Mouse (Mus musculus) liver, embryonic 15.5 days (tissue): ENCODE data around the gene Gm5294. TPM values are rescaled to one million over a fixed set of nuclear protein-coding genes. Genes with fewer than 3 reads are reported as not detected.

Experiments
- ATAC-seq: fragments of 200-750 bp; cut with Nextera tagmentation; 2 replicates; pipeline ENCODE4 v1.8.0; 2017; ENCODE audit warnings: moderate number of reproducible peaks, mild to moderate bottlenecking, moderate library complexity; ENCODE audit not compliant: insufficient read depth
- H3K27ac ChIP-seq: fragments of 300-500 bp; sonication (generic); replicated peaks from 2 replicates; pipeline ENCODE4 v1.5.1; 2015; ENCODE audit warnings: mild to moderate bottlenecking, inconsistent platforms
- H3K27me3 ChIP-seq: fragments of 300-500 bp; sonication (generic); 2 replicates; pipeline ENCODE4 v1.6.1; 2015; ENCODE audit warnings: mild to moderate bottlenecking, inconsistent platforms
- H3K36me3 ChIP-seq: fragments of 300-500 bp; sonication (generic); replicated peaks from 2 replicates; pipeline ENCODE4 v1.6.1; 2015; ENCODE audit warnings: moderate library complexity, mild to moderate bottlenecking, inconsistent platforms
- H3K4me1 ChIP-seq: fragments of 300-500 bp; sonication (generic); replicated peaks from 2 replicates; pipeline ENCODE4 v1.6.1; 2015; ENCODE audit warnings: inconsistent platforms
- H3K4me2 ChIP-seq: fragments of 300-500 bp; sonication (generic); 2 replicates; pipeline ENCODE4 v1.6.1; 2015; ENCODE audit warnings: moderate library complexity, mild to moderate bottlenecking, inconsistent platforms
- H3K4me3 ChIP-seq: fragments of 300-500 bp; sonication (generic); replicated peaks from 2 replicates; pipeline ENCODE4 v1.5.1; 2015; ENCODE audit warnings: mild to moderate bottlenecking, inconsistent platforms
- H3K9ac ChIP-seq: fragments of 300-500 bp; sonication (generic); 2 replicates; pipeline ENCODE4 v1.6.1; 2015; ENCODE audit warnings: moderate library complexity, mild to moderate bottlenecking, inconsistent platforms
- H3K9me3 ChIP-seq: fragments of 300-500 bp; sonication (generic); replicated peaks from 2 replicates; pipeline ENCODE4 v1.6.1; 2016; ENCODE audit warnings: inconsistent platforms
- WGBS: fragments of 180-500 bp; shearing (Covaris S2); methylation state at CpG from one replicate; pipeline ENCODE4 v1.1.7; 2015; ENCODE audit warnings: mixed read lengths; ENCODE audit not compliant: insufficient replicate concordance; 5-methylcytosine and 5-hydroxymethylcytosine counted together
- polyA plus RNA-seq: library from polyadenylated mRNA; unstranded; fragments of >200 nt; fragmentation: Nextera tagmentation; extraction: Ambion mirVana; gene quantifications from 2 replicates; pipeline ENCODE4 v1.2.1, GENCODE M21; 2015

The Gm5294 gene
- polyA plus RNA-seq, 1 experiment from 2014 or later, result not detected

GRCm38 (mm10) chr5:138849682-138850461 is 30.0 kb downstream of the Gm5294 start:
- WGBS, result 71% methylated on average over 23 of the region's 23 CpGs
- Histone ChIP-seq H3K4me3 (no peak overlapping the region), H3K4me1 (no peaks in the 10 kb centered on the region), H3K9ac (no peak overlapping the region), H3K9me3 (no peaks in the 10 kb centered on the region), H3K36me3 (no peaks in the 10 kb centered on the region), H3K27ac (no peak overlapping the region), H3K4me2 (no peak overlapping the region), H3K27me3 (no peaks in the 10 kb centered on the region; the same call in 1 of the 2 replicates)
- ATAC-seq, result no peak

GRCm38 (mm10) chr5:138850462-138850844 is 30.6 kb downstream of the Gm5294 start:
- Histone ChIP-seq H3K9ac (no peak overlapping the region), H3K27me3 (no peaks in the 10 kb centered on the region; the same call in 1 of the 2 replicates), H3K4me2 (no peak overlapping the region), H3K36me3 (no peaks in the 10 kb centered on the region), H3K4me3 (no peak overlapping the region), H3K4me1 (no peaks in the 10 kb centered on the region), H3K9me3 (no peaks in the 10 kb centered on the region), H3K27ac (no peak overlapping the region)
- ATAC-seq, result no peak
- WGBS, result 63% methylated on average over 5 of the region's 5 CpGs

- Histone ChIP-seq H3K4me2 (no peak overlapping the region), H3K36me3 (no peaks in the 10 kb centered on the region), H3K4me3 (no peak overlapping the region), H3K27ac (no peak overlapping the region), H3K4me1 (no peaks in the 10 kb centered on the region), H3K9ac (no peak overlapping the region), H3K27me3 (no peaks in the 10 kb centered on the region; the same call in 1 of the 2 replicates), H3K9me3 (no peaks in the 10 kb centered on the region)
- WGBS, result 66% methylated on average over 5 of the region's 5 CpGs
- no peak for ATAC-seq
Measured at GRCm38 (mm10) chr5:138851296-138851780, 31.5 kb downstream of the Gm5294 start.

GRCm38 (mm10) chr5:138852151-138852550 is 32.3 kb downstream of the Gm5294 start:
- no peak overlapping the region for H3K9ac ChIP-seq
- H3K27ac ChIP-seq, result no peak overlapping the region
- WGBS, result 43% methylated on average over 4 of the region's 4 CpGs
- H3K4me2 ChIP-seq, result no peak overlapping the region
- no peak overlapping the region for H3K4me3 ChIP-seq
- no peaks in the 10 kb centered on the region; the same call in 1 of the 2 replicates for H3K27me3 ChIP-seq
- ATAC-seq, result no peak
- H3K36me3 ChIP-seq, result no peaks in the 10 kb centered on the region
- no peaks in the 10 kb centered on the region for H3K4me1 ChIP-seq
- H3K9me3 ChIP-seq, result no peaks in the 10 kb centered on the region

- Histone ChIP-seq H3K4me3 (no peak overlapping the region), H3K36me3 (no peaks in the 10 kb centered on the region), H3K27ac (no peak overlapping the region), H3K9me3 (no peaks in the 10 kb centered on the region), H3K4me2 (no peak overlapping the region), H3K9ac (no peak overlapping the region), H3K4me1 (no peaks in the 10 kb centered on the region), H3K27me3 (no peaks in the 10 kb centered on the region; the same call in 1 of the 2 replicates)
- no peak for ATAC-seq
- WGBS, result 27% methylated on average over 2 of the region's 2 CpGs
Measured at GRCm38 (mm10) chr5:138853349-138853748, 33.5 kb downstream of the Gm5294 start.

DNA sequence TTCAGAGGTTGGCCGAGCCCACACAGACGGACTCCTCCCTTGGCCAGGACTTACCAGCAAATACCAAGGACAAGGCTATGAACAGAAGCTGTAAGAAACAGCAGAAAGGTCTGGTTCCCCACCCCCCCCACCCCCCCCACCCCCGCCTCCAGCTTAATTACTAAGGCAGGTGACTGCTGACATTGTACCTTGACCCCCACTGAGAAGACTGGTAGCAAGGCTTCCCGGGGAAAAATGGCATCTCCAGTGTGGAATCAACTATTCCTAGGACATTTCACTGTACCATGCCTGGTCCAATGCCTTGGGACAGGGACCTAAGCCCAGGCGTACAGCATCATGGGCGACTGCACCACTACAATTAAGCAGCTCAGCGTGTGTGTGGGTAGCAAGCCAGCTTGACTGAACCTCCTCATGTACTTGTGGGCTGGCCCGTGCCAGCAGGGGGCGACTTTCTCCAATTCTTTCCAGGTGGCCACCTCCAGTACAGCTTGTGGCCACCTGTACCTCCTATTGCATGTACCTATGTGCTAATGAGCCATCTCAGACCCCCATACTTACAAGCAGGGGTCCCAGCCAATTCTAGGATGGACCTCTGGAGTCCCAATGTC is 37.2 kb downstream of the Gm5294 start:
- Histone ChIP-seq H3K36me3 (no peaks in the 10 kb centered on the region), H3K4me3 (no peak overlapping the region), H3K9ac (no peak overlapping the region), H3K27me3 (no peaks in the 10 kb centered on the region), H3K9me3 (no peaks in the 10 kb centered on the region), H3K4me1 (no peaks in the 10 kb centered on the region), H3K4me2 (no peak overlapping the region), H3K27ac (no peak overlapping the region)
- 0 out of 2 replicates have a peak, but pooled peaks have one; percentile 44 for ATAC-seq
- WGBS, result 29% methylated on average over 9 of the region's 9 CpGs

GRCm38 (mm10) chr5:138857811-138858251 is 38.0 kb downstream of the Gm5294 start:
- Histone ChIP-seq H3K4me2 (no peak overlapping the region), H3K27me3 (no peaks in the 10 kb centered on the region), H3K36me3 (no peaks in the 10 kb centered on the region), H3K9ac (no peak overlapping the region), H3K9me3 (no peaks in the 10 kb centered on the region), H3K27ac (no peak overlapping the region), H3K4me1 (no peaks in the 10 kb centered on the region), H3K4me3 (no peak overlapping the region)
- WGBS, result 53% methylated on average over 13 of the region's 13 CpGs
- no peak for ATAC-seq

- Histone ChIP-seq H3K4me3 (no peak overlapping the region), H3K36me3 (no peaks in the 10 kb centered on the region), H3K27me3 (no peaks in the 10 kb centered on the region), H3K9me3 (no peaks in the 10 kb centered on the region), H3K27ac (no peak overlapping the region), H3K4me2 (no peak overlapping the region), H3K9ac (no peak overlapping the region), H3K4me1 (peaks cover 21% of the 10 kb centered on the region)
- no peak for ATAC-seq
- 61% methylated on average over 7 of the region's 7 CpGs for WGBS
Measured at GRCm38 (mm10) chr5:138863681-138864146, 43.8 kb downstream of the Gm5294 start.

DNA sequence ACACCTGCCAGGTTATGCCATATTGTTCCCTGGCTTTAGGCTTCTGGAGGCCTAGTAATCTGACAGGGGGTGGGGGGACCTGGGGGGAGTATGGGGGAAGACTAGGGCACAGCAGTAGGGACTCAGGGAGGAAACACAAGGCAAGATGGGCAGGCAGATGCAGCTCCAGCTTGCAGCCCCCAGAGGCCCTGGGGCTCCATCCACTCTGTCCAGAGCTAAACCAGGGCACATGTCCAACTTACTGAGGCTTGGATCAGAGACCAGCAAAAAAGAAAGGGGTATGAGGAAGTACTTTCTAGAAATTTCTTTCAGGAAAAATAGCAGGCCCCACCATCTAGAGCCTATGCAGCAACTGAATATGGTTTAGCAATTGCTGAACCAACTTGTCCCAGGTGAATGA is 44.3 kb downstream of the Gm5294 start:
- Histone ChIP-seq H3K9ac (no peak overlapping the region), H3K27ac (no peak overlapping the region), H3K4me3 (no peak overlapping the region), H3K9me3 (no peaks in the 10 kb centered on the region), H3K4me1 (peaks cover 21% of the 10 kb centered on the region), H3K36me3 (no peaks in the 10 kb centered on the region), H3K27me3 (no peaks in the 10 kb centered on the region), H3K4me2 (no peak overlapping the region)
- ATAC-seq, result no peak

DNA sequence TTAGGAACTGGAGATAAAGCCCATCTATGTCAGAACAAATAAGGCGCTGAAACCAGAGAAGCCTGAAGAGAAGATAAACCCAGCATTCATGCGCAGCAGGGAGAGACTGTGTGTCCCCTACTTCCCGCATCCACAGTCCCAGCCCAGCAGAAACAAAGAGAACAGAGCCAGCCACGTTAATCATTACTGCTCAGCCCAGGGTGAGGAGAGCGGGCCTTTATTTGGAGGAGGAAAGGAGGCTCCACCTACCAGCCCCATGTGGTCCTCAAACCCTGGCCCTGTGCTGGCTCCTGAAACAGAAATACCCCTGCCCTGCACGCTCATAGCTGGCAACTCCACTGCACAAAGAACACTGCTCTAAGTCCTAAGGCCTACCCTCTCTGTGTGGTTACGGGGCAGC is 45.0 kb downstream of the Gm5294 start:
- H3K4me1 ChIP-seq, result peaks cover 21% of the 10 kb centered on the region
- no peaks in the 10 kb centered on the region for H3K27me3 ChIP-seq
- no peak overlapping the region for H3K27ac ChIP-seq
- 45% methylated on average over 7 of the region's 7 CpGs for WGBS
- ATAC-seq, result no peak
- no peak overlapping the region for H3K4me3 ChIP-seq
- no peaks in the 10 kb centered on the region for H3K9me3 ChIP-seq
- H3K36me3 ChIP-seq, result no peaks in the 10 kb centered on the region
- no peak overlapping the region for H3K4me2 ChIP-seq
- no peak overlapping the region for H3K9ac ChIP-seq

GRCm38 (mm10) chr5:138865637-138866036 is 45.8 kb downstream of the Gm5294 start:
- Histone ChIP-seq H3K27me3 (no peaks in the 10 kb centered on the region), H3K36me3 (no peaks in the 10 kb centered on the region), H3K4me1 (peaks cover 21% of the 10 kb centered on the region), H3K27ac (no peak overlapping the region), H3K9ac (no peak overlapping the region), H3K9me3 (no peaks in the 10 kb centered on the region), H3K4me3 (no peak overlapping the region), H3K4me2 (no peak overlapping the region)
- 13% methylated on average over 4 of the region's 4 CpGs for WGBS
- no peak for ATAC-seq
